Mouse (Mus musculus) kidney, adult 9 months (tissue): ENCODE results near the gene Nudt3.
A peak's percentile ranks its signal among the peaks of the same experiment; 100 is the strongest.

Experiments
- DNase-seq: peaks from one replicate; pipeline ENCODE4 v3.0.0; 2022

Gene Nudt3

DNA sequence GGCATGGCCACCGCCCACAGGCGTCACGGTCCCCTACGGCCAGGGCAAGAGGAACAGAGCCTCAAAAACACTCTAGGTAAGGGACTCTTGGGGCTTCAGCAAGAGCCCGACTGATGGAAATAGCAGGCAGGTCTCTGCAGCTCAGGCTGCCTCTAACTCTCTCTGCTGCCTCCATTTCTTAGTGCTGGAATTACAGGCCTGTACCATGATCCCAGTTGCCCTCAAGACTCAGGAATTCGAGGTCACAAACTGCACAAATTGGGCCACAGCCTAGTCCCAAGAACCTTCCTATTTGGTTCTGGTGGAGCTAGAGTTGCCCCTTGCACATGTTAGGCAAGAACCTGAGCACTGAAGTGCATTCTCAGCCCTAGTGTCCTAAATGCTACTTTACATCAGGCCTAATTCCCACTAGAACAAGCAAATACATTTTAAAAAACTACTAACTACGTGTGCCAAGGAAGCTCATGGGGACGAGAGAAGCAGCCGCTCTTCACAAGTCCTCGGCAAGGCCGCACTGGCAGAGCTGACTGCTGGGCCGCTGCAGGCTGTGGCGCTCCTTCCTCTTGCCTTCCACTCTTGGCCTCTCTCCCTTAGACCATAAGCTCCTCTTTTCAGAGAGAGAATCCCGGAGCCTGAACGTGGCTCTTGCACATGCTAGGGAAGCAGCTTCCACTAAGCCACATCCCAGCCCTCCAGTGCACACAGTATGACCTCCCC, 27.5 kb downstream of the Nudt3 start:
- no peak for DNase-seq

- DNase-seq, result no peak
Observed at GRCm38 (mm10) chr17:27592565-27592910, 30.8 kb downstream of the Nudt3 start.

GRCm38 (mm10) chr17:27591826-27592564, 31.3 kb downstream of the Nudt3 start:
- DNase-seq, result no peak

DNA sequence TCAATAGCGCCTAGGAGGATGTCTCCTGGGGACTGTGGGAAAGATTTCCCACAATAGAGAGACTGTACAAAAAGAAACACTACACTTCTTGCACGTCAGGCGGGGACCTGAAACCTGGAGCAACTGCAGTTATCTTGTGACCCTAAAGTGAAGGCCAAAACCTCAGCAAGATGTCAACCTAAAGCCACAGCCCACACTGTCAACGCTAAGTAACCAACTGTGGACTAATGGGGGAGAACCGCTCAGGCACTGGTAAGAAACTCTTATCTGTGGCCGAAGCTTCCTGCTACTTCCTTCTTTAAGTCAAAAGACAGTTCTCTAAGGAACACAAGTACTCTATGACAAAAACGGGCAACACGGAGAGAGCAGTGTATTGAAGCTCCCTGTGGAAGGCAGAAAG, 35.1 kb downstream of the Nudt3 start:
- DNase-seq, result no peak

GRCm38 (mm10) chr17:27587252-27587651, 36.0 kb downstream of the Nudt3 start:
- DNase-seq, result peak; percentile 73

- DNase-seq, result no peak
Observed at GRCm38 (mm10) chr17:27586661-27587060, 36.6 kb downstream of the Nudt3 start.

DNA sequence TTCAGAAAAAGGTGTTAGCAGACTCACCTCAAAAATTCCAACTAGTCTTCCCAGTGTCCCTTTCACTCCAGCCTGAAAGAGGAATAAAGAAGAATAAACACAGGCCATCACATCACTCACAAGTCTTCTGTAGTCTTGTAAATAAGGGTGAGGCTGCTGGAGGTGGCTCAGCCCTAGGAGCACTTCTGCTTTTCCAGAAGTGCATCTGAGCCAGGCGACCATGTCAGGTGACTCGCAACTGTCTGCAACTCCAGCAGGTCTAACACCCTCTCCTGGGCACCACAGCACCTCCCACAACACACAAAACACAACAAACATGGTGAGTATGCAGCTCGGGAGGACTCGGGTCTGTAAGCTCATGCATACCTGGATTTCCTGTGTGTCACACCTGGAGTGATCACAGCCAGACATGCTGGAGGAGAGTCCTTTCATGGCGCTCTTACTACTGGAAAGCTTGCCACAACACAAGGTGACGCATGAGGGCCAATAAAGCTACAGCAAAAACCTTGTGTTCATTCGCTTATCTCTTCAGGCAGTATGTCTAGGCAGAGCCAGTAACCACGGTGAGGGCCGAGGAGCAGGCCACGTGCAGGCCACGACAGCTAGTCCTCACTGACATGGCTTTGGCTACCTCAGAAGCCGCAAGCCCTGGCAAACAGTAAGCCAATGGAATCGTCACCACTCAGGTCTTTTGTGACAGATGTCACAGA, 40.0 kb downstream of the Nudt3 start:
- no peak for DNase-seq

DNA sequence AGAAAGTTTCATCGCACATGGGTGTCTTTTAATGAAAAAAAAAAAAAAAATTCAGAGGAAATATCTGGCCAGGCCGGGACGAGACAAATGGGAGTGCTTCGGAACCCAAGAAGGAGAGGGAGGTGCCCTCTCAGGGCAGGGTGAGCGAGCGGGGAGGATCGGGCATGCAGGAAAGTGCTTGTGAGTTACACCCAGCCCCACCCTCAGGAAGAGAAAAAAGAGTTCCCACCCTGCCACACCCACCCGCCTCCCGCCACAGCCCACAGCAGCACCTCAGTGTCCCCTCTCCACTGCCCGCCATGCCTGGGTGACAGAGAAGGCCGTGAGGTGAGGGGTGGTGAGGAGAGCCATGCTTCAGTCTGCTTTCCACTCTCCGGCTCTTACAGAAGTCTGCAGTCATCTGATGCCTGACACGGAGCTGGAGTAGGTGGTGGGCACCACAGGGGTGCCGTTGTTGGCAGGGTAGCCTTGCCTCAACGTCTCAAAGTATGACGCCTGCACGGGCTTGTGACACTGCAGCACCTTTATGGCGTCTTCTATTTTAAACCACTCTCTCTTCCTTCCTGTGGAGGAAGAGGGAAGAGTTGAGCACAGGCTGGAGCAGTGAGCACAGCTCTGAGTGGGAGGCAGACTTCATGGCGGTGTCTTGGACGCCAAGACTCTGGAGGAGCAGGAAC, 42.8 kb downstream of the Nudt3 start:
- DNase-seq, result no peak

- DNase-seq, result no peak
Observed at GRCm38 (mm10) chr17:27579816-27580215, 43.5 kb downstream of the Nudt3 start.

DNA sequence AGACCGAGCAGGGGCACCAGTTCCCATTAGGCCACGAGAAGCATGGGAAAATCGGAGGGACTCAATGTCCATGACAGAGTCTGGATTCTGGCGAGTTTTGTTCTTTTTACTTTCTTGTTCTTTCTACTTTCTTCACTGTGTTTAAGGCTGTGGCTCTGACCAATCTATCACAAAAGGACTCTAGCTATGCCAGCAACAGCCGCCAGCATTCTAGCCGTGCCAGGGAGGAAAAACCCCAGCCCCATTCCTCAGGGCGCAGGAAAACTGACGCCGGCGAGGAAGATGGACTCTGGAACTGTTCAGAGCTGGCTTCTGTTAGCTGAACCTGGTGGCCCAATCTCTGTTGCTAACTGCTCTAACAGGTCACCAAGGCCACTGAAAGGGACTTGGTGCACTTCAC, 44.8 kb downstream of the Nudt3 start:
- no peak for DNase-seq

GRCm38 (mm10) chr17:27577468-27577867, 45.8 kb downstream of the Nudt3 start:
- DNase-seq, result no peak

DNA sequence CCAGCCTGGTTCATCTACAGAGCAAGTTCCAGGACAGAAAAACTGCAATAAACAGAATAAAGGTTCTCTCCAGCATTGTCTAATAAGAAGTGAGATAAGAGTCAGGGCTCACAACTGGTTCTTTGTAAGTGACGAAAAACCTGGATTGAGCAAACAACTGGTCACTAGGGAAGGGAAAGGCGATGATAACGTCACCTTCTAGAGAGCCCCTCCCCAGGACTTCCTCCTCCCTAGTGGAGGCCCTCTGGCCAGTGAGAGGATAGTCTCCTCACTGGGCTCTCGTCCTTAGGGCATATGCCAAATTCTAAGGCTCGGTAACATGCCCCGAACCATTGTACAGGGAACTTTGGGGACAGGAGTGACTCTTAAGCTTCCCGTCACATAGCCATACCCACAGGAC, 47.2 kb downstream of the Nudt3 start:
- no peak for DNase-seq

GRCm38 (mm10) chr17:27575116-27575776, 48.0 kb downstream of the Nudt3 start:
- DNase-seq, result no peak

DNA sequence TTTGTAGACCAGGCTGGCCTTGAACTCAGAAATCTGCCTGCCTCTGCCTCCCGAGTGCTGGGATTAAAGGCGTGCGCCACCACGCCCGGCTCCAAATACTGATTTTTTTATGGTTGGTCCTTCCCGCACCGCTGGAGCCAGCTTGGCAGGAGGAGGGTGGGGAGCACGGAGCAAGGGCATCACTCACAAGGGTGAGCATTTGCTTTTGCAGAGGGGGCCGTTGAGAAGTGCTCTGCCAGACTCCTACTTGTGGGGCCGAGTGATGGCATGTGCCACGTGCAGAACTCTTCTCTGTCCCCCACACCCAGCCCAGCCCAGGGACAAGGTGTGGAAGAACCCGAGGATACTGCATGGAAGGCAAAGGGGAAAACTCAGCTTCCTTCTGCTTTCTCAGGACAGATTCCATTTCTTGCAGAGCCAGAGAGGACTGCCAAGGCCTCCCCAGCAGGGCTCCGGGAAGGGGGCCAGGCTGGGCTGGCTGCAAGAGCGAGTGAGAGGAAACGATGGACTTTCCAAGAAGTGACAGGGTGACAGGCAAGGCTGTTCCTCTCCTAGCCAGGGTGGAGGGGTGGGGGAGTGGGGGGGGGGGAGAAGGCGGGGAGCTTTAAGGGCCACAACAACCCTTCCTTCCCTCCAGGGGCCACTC, 48.7 kb downstream of the Nudt3 start:
- peak; percentile 42 for DNase-seq

GRCm38 (mm10) chr17:27573772-27574320, 49.4 kb downstream of the Nudt3 start:
- DNase-seq, result no peak

- DNase-seq, result no peak
Observed at GRCm38 (mm10) chr17:27571315-27571714, 52.0 kb downstream of the Nudt3 start.

DNA sequence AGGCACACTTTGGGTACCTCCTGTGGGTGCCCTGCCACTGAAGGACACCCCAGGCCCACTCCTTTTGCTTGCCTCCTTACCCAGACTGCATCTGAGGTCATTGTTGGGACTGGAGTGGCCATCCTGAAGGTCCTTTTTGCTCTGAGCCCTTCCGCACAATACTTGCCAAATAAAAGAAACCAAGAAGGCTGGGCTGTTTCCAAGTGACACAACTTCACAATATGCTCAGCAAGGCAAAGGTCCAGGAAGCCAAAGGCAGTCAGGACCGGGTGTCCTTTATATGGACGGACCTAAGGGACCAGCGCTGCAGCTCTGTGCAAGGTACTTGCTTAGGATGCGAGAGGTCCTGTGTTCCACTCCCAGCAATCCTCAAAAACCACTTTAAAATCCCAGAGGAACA, 55.1 kb downstream of the Nudt3 start:
- DNase-seq, result no peak

DNA sequence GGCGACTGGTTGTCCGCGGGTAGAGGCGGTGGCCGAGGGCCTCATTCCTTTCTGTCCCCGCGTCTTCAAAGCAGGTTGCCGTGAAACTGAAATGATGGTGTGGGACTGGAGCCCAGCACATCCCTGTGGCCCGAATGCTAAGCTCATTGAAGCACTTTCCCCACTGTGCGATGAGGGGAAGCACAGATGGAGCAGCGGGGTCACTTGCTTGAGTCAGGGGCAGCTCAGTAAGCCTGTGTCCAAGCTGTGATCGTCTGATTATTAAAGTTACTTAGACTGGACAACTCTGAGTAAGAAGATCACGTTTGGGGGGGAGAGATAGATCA, 57.4 kb downstream of the Nudt3 start:
- no peak for DNase-seq

DNA sequence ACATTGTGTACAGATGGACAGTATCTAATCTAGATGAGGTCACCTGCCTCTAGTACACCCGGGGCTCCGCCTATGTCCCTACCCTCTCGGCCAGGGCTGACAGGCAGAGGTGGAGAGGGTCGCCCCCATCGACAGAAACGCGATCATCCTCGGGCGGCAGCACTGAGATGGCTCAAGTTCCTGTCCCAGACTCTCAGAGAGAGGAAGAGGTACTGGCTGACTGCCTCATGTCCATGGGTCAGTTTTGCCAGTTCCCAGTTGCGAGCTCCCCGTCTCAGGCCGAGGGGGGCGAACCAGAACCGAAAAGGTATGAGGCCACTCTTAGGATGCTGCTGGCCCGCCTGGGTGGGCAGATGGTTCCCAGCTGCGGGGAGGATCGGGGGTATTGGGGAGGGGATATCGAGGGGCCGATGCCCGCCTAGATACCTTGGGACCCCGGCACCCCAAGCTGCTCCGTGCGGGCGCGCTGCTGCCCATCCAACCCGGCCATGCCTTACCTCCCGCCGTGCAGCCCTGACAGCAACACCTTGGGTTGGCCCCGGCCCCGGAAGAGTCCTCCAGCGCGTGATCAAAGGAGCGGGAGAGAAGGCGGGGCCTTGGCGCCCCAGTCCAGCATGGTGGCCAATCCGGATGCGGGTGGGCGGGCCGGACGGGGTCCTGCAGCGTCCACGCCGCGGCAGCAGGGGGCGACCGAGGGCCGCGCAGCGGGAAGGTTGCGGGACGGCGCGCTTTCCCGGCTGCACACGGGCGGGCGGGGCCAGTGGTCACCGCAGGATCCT, 57.9 kb downstream of the Nudt3 start, which contains the start of gene AI413582:
AI413582 (minus strand) TSS at position 594 of the 779 bp plus-strand sequence.
- peak; percentile 97 for DNase-seq

DNA sequence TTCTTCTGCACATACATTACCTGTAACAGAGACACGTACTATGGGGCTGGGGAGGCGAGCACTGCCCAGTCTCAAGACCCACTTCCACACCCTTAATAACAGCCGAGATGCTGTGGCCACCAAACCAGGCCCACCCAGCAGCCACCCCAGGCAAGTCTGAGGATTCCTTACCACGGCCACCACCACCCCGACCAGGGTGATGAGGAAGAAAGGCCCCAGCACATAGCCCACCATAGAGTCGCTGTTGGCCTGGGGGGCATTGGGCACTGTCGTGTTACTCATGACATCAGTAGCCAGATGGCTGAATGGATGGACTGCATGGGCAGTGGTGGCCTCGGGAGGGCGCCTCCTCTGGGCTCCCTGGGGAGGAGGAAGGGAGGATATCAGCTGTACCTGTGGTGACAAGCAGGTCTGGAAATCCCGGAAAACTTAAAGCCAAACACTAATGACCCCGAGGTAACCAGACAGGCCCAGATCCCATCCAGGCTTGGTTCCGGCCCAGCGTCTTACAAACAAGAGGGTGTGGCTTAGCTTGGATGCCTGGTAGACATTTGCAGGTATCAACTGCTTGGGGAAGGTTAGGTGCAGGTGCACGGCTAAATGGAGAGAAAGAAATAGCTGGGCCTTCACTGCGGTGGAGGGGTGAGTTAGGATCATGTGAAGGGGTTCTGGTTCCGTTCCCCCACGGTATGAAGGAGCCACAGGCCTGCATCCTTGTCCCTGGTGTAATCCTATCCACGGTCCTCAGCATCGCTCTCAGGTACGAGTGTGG, 58.7 kb downstream of the Nudt3 start:
- peak; percentile 36 for DNase-seq
